Mouse (Mus musculus): ENCODE data around the gene Dnase1l2.

DNA sequence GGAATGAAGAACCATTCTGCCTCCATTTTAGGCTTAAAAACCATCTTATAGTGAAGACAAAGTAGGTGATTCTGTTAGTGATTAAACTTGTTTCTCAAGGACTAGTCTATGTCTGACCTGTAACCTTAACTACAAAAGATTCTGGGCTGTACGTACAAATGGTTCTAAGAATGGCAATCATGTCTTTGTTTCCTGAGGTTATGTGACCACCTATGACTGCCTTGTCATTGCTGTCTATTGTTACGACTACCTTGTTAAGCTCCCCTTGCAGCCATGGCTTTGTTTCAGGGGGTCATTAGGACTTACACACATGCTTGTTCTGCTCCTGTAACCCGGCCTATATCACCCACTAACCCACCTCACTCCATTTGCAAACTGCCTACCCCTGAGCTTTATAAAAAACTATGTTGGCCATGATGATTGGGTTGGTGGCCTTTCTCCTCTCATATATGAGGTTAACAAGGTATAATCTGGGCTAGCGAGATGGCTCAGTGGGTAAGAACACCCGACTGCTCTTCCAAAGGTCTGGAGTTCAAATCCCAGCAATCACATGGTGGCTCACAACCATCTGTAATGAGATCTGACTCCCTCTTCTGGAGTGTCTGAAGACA, 25.8 kb upstream of the Dnase1l2 start:
- no peak for TF ChIP-seq CTCF (IDR thresholded peaks at IDR 0.05; ENCODE audit: insufficient read depth, low read depth, low read length)
- no peak for TF ChIP-seq POLR2A (IDR thresholded peaks at IDR 0.05; ENCODE audit: insufficient read depth, low read depth, low read length)
